Mouse (Mus musculus) midbrain, embryonic 14.5 days (tissue): ENCODE data around the gene Pdgfa. TPM values are rescaled to one million over a fixed set of nuclear protein-coding genes. Genes with fewer than 3 reads are reported as not detected.

Source experiments
- ATAC-seq: fragments of 200-750 bp; cut with Nextera tagmentation; 2 replicates; pipeline ENCODE4 v1.8.0; 2017; ENCODE audit warnings: moderate number of reproducible peaks, moderate library complexity; ENCODE audit not compliant: low FRiP score, low TSS enrichment
- DNase-seq: peaks from one replicate; pipeline ENCODE4 v3.0.0-alpha.2; 2015
- H3K27ac ChIP-seq: fragments of 300-500 bp; sonication (generic); replicated peaks from 2 replicates; pipeline ENCODE4 v1.5.1; 2014; ENCODE audit warnings: mild to moderate bottlenecking, low read depth, low read length, moderate library complexity
- H3K27me3 ChIP-seq: fragments of 300-500 bp; sonication (generic); 2 replicates; pipeline ENCODE4 v1.6.1; 2014; ENCODE audit warnings: low read length, control low read depth, mixed read lengths; ENCODE audit not compliant: control insufficient read depth, insufficient read depth
- H3K36me3 ChIP-seq: fragments of 300-500 bp; sonication (generic); 2 replicates; pipeline ENCODE4 v1.6.1; 2014; ENCODE audit warnings: low read length, control low read depth; ENCODE audit not compliant: control insufficient read depth, insufficient read depth
- H3K4me1 ChIP-seq: fragments of 300-500 bp; sonication (generic); 2 replicates; pipeline ENCODE4 v1.6.1; 2014; ENCODE audit warnings: mild to moderate bottlenecking, antibody characterized with exemption, low read length, control low read depth; ENCODE audit not compliant: control insufficient read depth, insufficient read depth
- H3K4me2 ChIP-seq: fragments of 300-500 bp; sonication (generic); 2 replicates; pipeline ENCODE4 v1.6.1; 2014; ENCODE audit warnings: mild to moderate bottlenecking, low read length, moderate library complexity
- H3K4me3 ChIP-seq: fragments of 300-500 bp; sonication (generic); replicated peaks from 2 replicates; pipeline ENCODE4 v1.5.1; 2014; ENCODE audit warnings: low read depth, low read length
- H3K9ac ChIP-seq: fragments of 300-500 bp; sonication (generic); replicated peaks from 2 replicates; pipeline ENCODE4 v1.6.1; 2014; ENCODE audit warnings: mild to moderate bottlenecking, low read length, moderate library complexity
- H3K9me3 ChIP-seq: fragments of 300-500 bp; sonication (generic); 2 replicates; pipeline ENCODE4 v1.6.1; 2016; ENCODE audit warnings: low read length, control low read depth, mixed read lengths; ENCODE audit not compliant: control insufficient read depth
- WGBS: fragments of 180-500 bp; shearing (Covaris S2); extraction: QIAGEN DNeasy Blood & Tissue Kit; methylation state at CpG from one replicate; pipeline ENCODE4 v1.1.7; 2014; 5-methylcytosine and 5-hydroxymethylcytosine counted together
- polyA plus RNA-seq: library from polyadenylated mRNA; unstranded; fragments of >200 nt; fragmentation: Nextera tagmentation; extraction: Ambion mirVana; gene quantifications from 2 replicates; pipeline ENCODE4 v1.2.1, GENCODE M21; 2014

The Pdgfa gene
- polyA plus RNA-seq, 1 experiment from 2014 or later: 16.2 TPM

DNA sequence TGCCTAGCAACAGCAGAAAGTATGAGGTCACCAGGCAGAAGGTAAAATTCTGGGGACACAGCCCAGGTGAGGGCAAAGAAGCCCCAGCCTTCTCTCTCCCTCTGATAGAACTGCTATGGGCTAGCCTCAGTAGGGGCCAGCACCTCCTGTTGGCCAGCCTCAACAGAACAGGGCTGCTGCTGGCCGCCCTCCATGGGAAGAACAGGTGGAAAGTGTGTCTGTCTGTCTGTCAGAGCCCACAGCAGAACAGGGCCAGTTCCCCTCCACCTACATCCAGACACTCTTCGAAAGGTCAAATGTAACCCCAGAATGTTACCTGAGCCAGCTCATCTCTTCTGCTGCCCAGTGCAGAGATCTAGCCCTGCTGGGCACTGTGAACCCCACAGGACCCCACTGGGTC, 45.9 kb downstream of the Pdgfa start:
- Histone ChIP-seq H3K9me3 (no peaks in the 10 kb centered on the region), H3K4me1 (peaks cover 13% of the 10 kb centered on the region; the same call in 1 of the 2 replicates), H3K4me2 (no peak overlapping the region), H3K36me3 (no peaks in the 10 kb centered on the region), H3K27me3 (no peaks in the 10 kb centered on the region), H3K9ac (no peak overlapping the region), H3K27ac (no peak overlapping the region), H3K4me3 (no peak overlapping the region)
- WGBS: 89% methylated on average over 2 of the region's 2 CpGs
- ATAC-seq (no peak), DNase-seq (no peak)

DNA sequence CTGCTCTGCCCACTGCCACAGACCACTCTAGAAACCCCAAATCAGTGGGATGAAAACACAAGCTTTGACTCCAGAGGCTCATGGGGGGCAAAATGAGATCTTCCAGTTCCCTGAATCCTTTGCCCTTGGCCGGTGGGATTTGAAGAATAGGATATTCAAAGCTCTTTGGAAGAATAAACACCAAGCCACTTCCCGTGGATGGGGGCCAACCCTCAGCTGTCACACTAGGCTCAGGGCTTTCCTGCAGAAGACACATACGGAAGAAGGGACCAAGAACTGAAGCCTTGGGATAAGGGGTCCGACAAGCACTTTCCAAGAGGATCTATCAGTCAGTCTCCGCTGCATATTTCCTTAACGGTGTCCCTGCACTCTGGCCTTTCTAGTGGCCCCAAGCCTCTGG, 48.0 kb downstream of the Pdgfa start:
- ATAC-seq: no peak
- no peak overlapping the region for H3K27ac ChIP-seq

DNA sequence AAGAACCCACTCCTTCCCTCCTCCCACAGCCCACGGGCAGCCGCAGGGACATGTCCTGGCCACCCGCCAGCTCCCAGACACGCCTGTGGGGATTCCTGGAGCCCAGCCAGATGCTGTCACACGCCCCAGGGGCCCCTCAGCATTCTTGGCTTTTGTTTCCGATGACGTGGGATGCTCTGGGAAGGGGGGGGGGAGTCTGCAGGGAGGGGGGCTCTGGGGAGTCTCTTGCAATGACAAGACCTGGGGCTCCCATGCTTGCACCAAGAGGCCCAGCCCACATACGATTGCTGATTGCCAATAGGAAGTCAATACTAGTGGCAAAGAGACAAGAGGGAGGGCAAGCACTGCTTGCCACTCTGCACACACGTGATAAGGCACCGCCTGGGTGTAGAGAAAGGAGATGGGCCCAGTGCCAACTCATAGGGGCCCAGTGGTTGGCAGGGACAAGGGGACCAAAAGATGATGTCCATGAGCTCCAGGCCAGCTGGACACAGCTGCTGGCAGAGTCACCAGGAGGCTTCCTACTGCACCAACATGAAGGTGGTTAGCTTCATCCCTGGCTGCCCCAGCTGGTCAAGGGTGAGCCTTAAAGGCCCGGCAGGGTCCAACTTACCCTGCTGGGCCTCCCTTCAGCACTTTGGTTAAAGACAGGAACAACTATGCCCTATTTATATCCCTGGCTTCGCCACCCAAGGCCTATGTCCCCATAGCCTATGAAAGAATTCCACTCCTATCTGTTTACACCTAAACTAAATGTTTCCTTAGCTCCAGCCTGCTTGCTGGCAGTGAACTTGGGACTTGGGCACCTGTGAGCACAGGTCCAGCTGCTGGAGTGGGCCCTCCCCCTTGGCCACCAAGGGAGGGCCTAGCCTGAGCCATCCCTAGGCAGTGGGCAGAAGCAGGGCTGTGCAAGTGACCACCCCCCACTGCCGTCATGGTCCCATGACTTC, 48.9 kb downstream of the Pdgfa start:
- H3K36me3 ChIP-seq: no peaks in the 10 kb centered on the region
- no peak overlapping the region for H3K4me2 ChIP-seq
- H3K27me3 ChIP-seq: no peaks in the 10 kb centered on the region
- WGBS: 30% methylated on average over 13 of the region's 13 CpGs
- no peak overlapping the region for H3K9ac ChIP-seq
- H3K27ac ChIP-seq: no peak overlapping the region
- H3K4me3 ChIP-seq: no peak overlapping the region
- no peaks in the 10 kb centered on the region for H3K9me3 ChIP-seq
- ATAC-seq (peak; percentile 43; the same call in 1 of the 2 replicates), DNase-seq (peak; percentile 70)
- peaks cover 13% of the 10 kb centered on the region; the same call in 1 of the 2 replicates for H3K4me1 ChIP-seq

More for the DNA sequence above, 48.0 kb downstream of the Pdgfa start:
- H3K4me3 ChIP-seq: no peak overlapping the region
- peaks cover 13% of the 10 kb centered on the region; the same call in 1 of the 2 replicates for H3K4me1 ChIP-seq
- no peak for DNase-seq
- no peak overlapping the region for H3K9ac ChIP-seq
- no peaks in the 10 kb centered on the region for H3K36me3 ChIP-seq
- H3K4me2 ChIP-seq: no peak overlapping the region
- WGBS: 90% methylated on average over 6 of the region's 6 CpGs
- no peaks in the 10 kb centered on the region for H3K27me3 ChIP-seq
- H3K9me3 ChIP-seq: no peaks in the 10 kb centered on the region

DNA sequence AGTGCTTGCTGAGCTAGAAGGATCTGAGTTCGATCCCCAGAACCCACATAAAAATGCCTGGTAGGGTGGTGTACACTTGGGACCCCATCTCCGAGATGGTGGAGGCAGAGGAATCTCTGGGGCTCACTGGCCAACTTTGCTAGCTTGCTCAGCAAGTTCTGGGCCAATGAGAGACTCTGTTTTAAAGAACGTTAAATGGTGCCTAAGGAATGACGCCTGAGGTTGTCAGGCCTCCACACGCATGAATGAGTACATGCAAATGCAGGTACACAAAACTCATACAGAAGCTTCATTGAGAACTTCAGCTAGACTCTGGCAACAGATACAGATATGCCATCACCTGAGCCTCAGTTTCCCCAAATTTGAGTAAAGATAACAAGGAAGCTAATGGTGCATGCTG, 49.7 kb downstream of the Pdgfa start:
- H3K27ac ChIP-seq: no peak overlapping the region

DNA sequence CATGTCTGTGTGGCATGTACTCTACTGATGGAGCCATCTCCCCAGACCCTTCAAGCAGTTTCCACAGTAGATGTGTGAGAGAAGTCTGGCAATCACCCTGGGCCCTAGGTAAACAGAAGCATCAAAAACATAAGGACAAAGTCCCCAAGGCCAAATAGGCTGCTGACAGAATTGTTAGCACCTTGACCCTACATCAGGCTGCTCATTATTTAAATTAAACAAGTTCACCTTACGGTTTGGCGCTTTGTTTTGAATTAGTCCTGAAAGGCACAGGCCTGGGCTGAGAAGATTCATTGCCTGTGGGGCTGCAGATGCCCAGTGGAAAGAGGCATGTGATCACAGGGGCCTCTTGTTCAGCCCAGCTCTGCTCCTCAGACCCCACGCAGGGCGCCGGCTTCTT, 50.2 kb downstream of the Pdgfa start:
- H3K9me3 ChIP-seq: no peaks in the 10 kb centered on the region
- no peak overlapping the region for H3K4me3 ChIP-seq
- no peaks in the 10 kb centered on the region for H3K27me3 ChIP-seq
- no peak overlapping the region for H3K27ac ChIP-seq
- H3K36me3 ChIP-seq: no peaks in the 10 kb centered on the region
- no peak for ATAC-seq
- 87% methylated on average over 5 of the region's 5 CpGs for WGBS
- H3K4me2 ChIP-seq: no peak overlapping the region
- no peak overlapping the region for H3K9ac ChIP-seq
- DNase-seq: no peak
- H3K4me1 ChIP-seq: peaks cover 13% of the 10 kb centered on the region; the same call in 1 of the 2 replicates

More for the DNA sequence above, 49.7 kb downstream of the Pdgfa start:
- no peak overlapping the region for H3K4me2 ChIP-seq
- peaks cover 13% of the 10 kb centered on the region; the same call in 1 of the 2 replicates for H3K4me1 ChIP-seq
- no peaks in the 10 kb centered on the region for H3K36me3 ChIP-seq
- no peak for ATAC-seq
- no peak for DNase-seq
- H3K4me3 ChIP-seq: no peak overlapping the region
- H3K9ac ChIP-seq: no peak overlapping the region
- H3K9me3 ChIP-seq: no peaks in the 10 kb centered on the region
- WGBS: 77% methylated on average over 5 of the region's 5 CpGs
- H3K27me3 ChIP-seq: no peaks in the 10 kb centered on the region

DNA sequence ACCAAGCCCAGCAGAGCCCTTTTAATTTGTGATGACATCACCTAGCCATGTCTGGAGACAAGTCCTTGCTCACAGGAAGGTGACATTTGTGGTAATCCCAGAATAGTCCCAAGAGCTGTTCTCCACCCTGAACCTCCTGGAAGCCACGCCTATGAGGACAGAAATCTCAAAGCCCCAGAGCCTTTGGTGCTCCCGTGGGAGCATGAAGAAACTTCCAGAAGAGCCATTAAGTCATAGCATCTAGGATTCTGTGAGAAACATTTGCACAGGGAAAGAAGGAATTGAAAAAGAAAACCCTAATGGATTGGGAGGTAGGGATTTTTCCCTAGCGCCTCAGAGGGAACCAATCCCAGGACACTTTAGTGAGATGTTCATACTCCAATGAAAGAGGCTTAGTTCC, 52.2 kb downstream of the Pdgfa start:
- no peak for DNase-seq
- H3K27ac ChIP-seq: no peak overlapping the region
- no peak overlapping the region for H3K9ac ChIP-seq
- H3K4me3 ChIP-seq: no peak overlapping the region
- no peak overlapping the region for H3K4me2 ChIP-seq
- H3K27me3 ChIP-seq: no peaks in the 10 kb centered on the region
- WGBS: 86% methylated on average over 3 of the region's 3 CpGs
- no peak for ATAC-seq
- no peaks in the 10 kb centered on the region for H3K9me3 ChIP-seq
- no peaks in the 10 kb centered on the region for H3K36me3 ChIP-seq
- peaks cover 13% of the 10 kb centered on the region; the same call in 1 of the 2 replicates for H3K4me1 ChIP-seq

DNA sequence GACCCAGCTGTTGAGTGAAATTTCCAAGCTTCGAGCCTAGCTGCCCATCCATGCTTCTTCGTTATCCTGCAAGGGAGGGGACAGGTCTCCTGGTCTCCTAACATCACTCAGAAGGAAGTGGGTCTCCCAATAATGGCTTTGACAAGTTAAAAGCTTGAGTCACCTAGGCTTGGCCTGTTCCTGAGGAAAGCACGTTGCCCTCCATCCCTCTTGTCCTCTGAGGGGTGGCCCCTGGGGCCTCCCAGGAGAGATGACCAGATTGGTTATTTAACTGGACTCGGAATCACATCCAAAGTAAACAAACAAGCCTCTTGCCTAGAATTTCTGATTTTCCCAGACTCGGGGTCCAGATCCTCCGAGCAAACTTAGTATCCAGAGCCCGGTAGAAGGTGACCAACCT, 52.6 kb downstream of the Pdgfa start:
- Histone ChIP-seq H3K36me3 (no peaks in the 10 kb centered on the region), H3K9me3 (no peaks in the 10 kb centered on the region), H3K4me1 (peaks cover 13% of the 10 kb centered on the region; the same call in 1 of the 2 replicates), H3K27ac (no peak overlapping the region), H3K4me3 (no peak overlapping the region), H3K27me3 (no peaks in the 10 kb centered on the region), H3K9ac (no peak overlapping the region), H3K4me2 (no peak overlapping the region)
- no peak for ATAC-seq
- no peak for DNase-seq
- 87% methylated on average over 7 of the region's 7 CpGs for WGBS

DNA sequence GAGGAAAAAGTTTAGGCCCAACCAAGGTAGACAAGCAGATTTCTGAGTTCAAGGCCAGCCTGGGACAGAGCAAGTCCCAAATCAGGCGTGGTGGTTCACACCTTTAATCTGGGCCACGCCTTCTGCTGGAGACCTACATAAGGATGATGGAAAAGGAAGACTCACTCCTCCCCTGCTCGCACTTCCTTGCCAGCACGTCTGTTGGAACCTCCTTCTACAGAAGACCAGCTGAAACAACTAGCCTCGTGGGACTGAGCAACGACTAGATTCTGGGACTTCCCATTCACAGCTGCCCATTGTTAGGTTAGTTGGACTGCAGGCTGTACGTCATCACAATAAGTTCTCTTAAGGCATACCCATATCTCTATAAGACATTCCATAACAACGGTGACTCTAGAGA, 55.3 kb downstream of the Pdgfa start:
- Histone ChIP-seq H3K36me3 (no peaks in the 10 kb centered on the region), H3K4me2 (no peak overlapping the region), H3K4me1 (no peaks in the 10 kb centered on the region), H3K9me3 (no peaks in the 10 kb centered on the region), H3K4me3 (no peak overlapping the region), H3K9ac (no peak overlapping the region), H3K27me3 (no peaks in the 10 kb centered on the region), H3K27ac (no peak overlapping the region)
- no peak for ATAC-seq
- DNase-seq: no peak
- 84% methylated on average over 8 of the region's 8 CpGs for WGBS

DNA sequence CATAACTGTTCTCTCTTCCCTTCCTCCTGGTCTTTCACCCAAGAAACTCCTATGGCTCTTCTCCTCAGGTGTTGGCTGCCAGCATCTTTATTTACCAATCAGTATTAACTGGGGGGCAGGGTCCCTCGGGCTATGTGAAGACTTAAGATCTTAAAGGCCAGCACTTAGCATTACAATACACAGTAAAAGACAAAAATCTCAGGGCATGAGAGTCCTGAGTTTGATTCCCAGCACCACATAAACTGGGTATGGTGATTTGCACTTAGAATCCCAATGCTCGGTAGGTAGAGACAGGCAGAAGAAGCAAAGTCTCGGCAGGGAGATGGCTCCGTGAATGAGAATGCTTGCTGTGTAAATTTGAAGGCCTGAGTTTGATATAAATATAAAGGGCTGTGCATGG, 56.6 kb downstream of the Pdgfa start:
- DNase-seq: no peak
- Histone ChIP-seq H3K4me1 (no peaks in the 10 kb centered on the region), H3K4me2 (no peak overlapping the region), H3K36me3 (no peaks in the 10 kb centered on the region), H3K9ac (no peak overlapping the region), H3K27ac (no peak overlapping the region), H3K4me3 (no peak overlapping the region), H3K9me3 (no peaks in the 10 kb centered on the region), H3K27me3 (no peaks in the 10 kb centered on the region)
- 85% methylated on average over 4 of the region's 4 CpGs for WGBS
- ATAC-seq: no peak
